Mouse (Mus musculus) liver, embryonic 14.5 days (tissue): ENCODE results near the gene Tcstv1. TPM values are rescaled to one million over a fixed set of nuclear protein-coding genes. Genes with fewer than 3 reads are reported as not detected.
"Not testable (repeated sequence)": the region's sequence is repeated elsewhere in the genome, so short reads cannot be mapped to it uniquely, and the experiment has no call there.

Experiments used
- ATAC-seq: fragments of 200-750 bp; cut with Nextera tagmentation; 2 replicates; pipeline ENCODE4 v1.8.0; 2017; ENCODE audit warnings: moderate number of reproducible peaks, mild to moderate bottlenecking, moderate library complexity; ENCODE audit not compliant: insufficient read depth
- DNase-seq, 3 experiments: peaks; one replicate each; pipeline ENCODE4 v3.0.0-alpha.2; 2012 to 2013; ENCODE audit warnings: low read depth in 3 of 3, low spot score in 3 of 3
- H3K27ac ChIP-seq: fragments of 300-500 bp; sonication (generic); 2 replicates; pipeline ENCODE4 v1.5.1; 2014; ENCODE audit warnings: moderate library complexity, mild to moderate bottlenecking, control low read depth, inconsistent platforms
- H3K27me3 ChIP-seq: fragments of 300-500 bp; sonication (generic); 2 replicates; pipeline ENCODE4 v1.6.1; 2014; ENCODE audit warnings: mild to moderate bottlenecking, low read length, moderate library complexity; ENCODE audit not compliant: control insufficient read depth, insufficient read depth
- H3K36me3 ChIP-seq: fragments of 300-500 bp; sonication (generic); replicated peaks from 2 replicates; pipeline ENCODE4 v1.6.1; 2014; ENCODE audit warnings: low read depth; ENCODE audit not compliant: control insufficient read depth, insufficient read depth
- H3K4me1 ChIP-seq, 2 experiments: fragments of 200-500 bp in 1 of 2; fragments of 300-500 bp in 1 of 2; sonication (generic) in 1 of 2; replicated peaks; 2 replicates each; pipeline ENCODE4 v1.6.1; 2012 to 2014; ENCODE audit warnings: antibody characterized with exemption in 1 of 2, inconsistent platforms in 1 of 2, low read length in 1 of 2; ENCODE audit not compliant: control insufficient read depth in 2 of 2, insufficient read depth in 2 of 2
- H3K4me2 ChIP-seq: fragments of 300-500 bp; sonication (generic); 2 replicates; pipeline ENCODE4 v1.6.1; 2014; ENCODE audit warnings: low read depth, mild to moderate bottlenecking, control low read depth, moderate library complexity
- H3K4me3 ChIP-seq, 2 experiments: fragments of 200-500 bp in 1 of 2; fragments of 300-500 bp in 1 of 2; sonication (generic) in 1 of 2; 2 replicates each; pipeline ENCODE4 v1.5.1; 2012 to 2014; ENCODE audit warnings: low read depth in 2 of 2, low read length in 2 of 2, mild to moderate bottlenecking in 2 of 2, control low read depth in 1 of 2, inconsistent platforms in 1 of 2, moderate library complexity in 1 of 2; ENCODE audit not compliant: insufficient read depth in 1 of 2
- H3K9ac ChIP-seq: fragments of 300-500 bp; sonication (generic); replicated peaks from 2 replicates; pipeline ENCODE4 v1.6.1; 2014; ENCODE audit warnings: mild to moderate bottlenecking, control low read depth, moderate library complexity
- H3K9me3 ChIP-seq: fragments of 300-500 bp; sonication (generic); 2 replicates; pipeline ENCODE4 v1.6.1; 2016; ENCODE audit warnings: low read length, mixed read lengths; ENCODE audit not compliant: control insufficient read depth
- WGBS: fragments of 180-500 bp; shearing (Covaris S2); extraction: QIAGEN DNeasy Blood & Tissue Kit; methylation state at CpG from one replicate; pipeline ENCODE4 v1.1.7; 2014; ENCODE audit not compliant: insufficient replicate concordance; 5-methylcytosine and 5-hydroxymethylcytosine counted together
- polyA plus RNA-seq, 2 experiments: library from polyadenylated mRNA; depleted of rRNA in 1 of 2; stranded (reverse) in 1 of 2; unstranded in 1 of 2; fragments of >200 nt; fragmentation: Nextera tagmentation in 1 of 2; extraction: Ambion mirVana in 1 of 2; gene quantifications; 2 replicates each; pipeline versions ENCODE4 v1.2.1 to v1.2.3; 2012 to 2014

Tcstv1 gene
- polyA plus RNA-seq (2012; rRNA removed) (not detected in 2 replicates), polyA plus RNA-seq (2014; fragmentation: Nextera tagmentation; extraction: Ambion mirVana) (not detected in 2 replicates)

- not testable (repeated sequence) for H3K36me3 ChIP-seq, DNase-seq, H3K4me3 ChIP-seq, ATAC-seq, H3K27me3 ChIP-seq, H3K4me1 ChIP-seq, H3K27ac ChIP-seq, H3K9me3 ChIP-seq, H3K9ac ChIP-seq, H3K4me2 ChIP-seq
- 40% methylated on average over 3 of the region's 3 CpGs for WGBS
These were observed at the start of gene Tcstv1 for GRCm38 (mm10) chr13:119894685-119895084. Gene Tcstv1 (minus strand): TSS chr13:119894785.

GRCm38 (mm10) chr13:119929172-119929571 is 34.6 kb upstream of the Tcstv1 start, which contains the start of gene Gm21761:
Gene Gm21761 (minus strand): TSS chr13:119929272.
- not testable (repeated sequence) for H3K4me3 ChIP-seq, H3K9me3 ChIP-seq, ATAC-seq, DNase-seq, H3K36me3 ChIP-seq, H3K4me2 ChIP-seq, H3K27me3 ChIP-seq, H3K4me1 ChIP-seq, H3K27ac ChIP-seq, H3K9ac ChIP-seq
- no CpG with 5 or more reads among the region's 5 CpGs for WGBS

DNA sequence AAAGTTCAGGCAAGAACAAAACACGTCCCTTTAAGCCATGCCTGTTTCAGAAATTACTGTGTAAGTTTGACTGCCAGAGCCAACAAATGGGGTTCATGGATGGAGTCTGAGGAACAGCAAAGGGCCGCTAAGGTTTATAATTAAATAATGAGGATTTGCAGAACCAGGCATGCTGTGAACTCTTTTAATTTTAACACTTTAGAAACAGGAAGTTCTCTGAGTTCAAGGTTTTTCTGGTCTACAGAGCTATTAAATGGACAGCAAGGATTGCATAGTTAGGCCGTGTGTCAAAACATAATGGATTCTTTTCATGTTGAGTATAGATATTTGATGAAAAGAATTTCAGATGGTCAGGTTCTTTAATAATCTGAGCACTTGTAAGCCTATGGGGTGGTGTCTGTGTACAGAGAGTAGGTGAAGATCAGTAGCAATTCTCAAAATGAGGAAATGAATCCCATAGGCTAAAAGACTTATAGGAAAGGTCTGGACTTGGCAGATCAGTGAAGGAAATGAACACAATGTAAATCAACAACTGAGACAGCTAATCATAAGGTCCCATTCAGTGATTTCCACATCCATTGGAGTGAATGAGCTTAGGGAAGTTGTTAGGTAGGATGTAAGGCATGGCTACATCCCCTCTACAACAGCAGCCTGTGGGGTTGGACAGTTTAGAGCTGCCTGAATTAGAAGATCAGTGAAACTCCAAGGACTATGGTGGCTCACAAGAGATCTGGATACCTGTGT is 30.2 kb upstream of the Tcstv1 start:
- 69% methylated on average over 2 of the region's 3 CpGs for WGBS

DNA sequence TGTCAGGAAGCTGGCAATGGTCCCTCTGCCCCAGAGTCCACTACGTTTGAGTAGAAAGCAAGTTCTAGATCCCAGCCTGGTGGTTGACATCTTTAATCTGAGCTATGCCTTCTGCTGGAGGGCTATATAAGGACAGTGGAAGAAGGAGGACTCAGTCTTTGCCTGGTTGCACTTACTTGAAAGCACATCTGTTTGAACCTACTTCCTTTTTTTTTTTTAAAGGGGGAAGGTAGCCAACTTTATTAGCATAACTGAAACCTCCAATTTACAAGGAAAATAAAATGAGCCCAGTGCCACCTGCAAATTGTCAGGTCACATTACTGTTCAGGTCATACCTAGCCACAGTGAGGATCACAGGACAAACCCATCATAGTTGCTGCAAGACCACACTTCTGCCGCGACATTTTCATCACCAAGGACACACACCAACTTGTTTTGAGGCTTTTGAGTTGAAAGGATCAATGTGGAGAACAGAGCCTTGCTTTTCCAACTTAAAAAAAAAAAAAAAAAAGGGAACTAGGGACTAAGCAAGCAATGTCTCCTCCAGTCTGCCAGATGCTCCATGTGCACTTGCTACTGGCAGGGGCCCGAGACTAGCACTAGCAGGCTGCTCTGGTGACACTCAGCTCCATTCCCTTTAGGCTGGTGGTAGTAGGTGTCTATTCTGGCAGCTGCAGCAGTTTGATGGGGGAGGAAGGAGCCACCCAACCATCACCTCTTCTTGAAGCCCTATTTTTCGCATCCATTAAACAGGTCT is 22.6 kb upstream of the Tcstv1 start:
- ATAC-seq, H3K36me3 ChIP-seq, H3K4me1 ChIP-seq, H3K9me3 ChIP-seq, H3K27me3 ChIP-seq, H3K9ac ChIP-seq, DNase-seq, H3K4me3 ChIP-seq, H3K4me2 ChIP-seq, H3K27ac ChIP-seq: not testable (repeated sequence)
- 47% methylated on average over 4 of the region's 5 CpGs for WGBS

More for the DNA sequence above, 30.2 kb upstream of the Tcstv1 start:
- not testable (repeated sequence) for H3K4me1 ChIP-seq, H3K27ac ChIP-seq, H3K4me3 ChIP-seq, H3K36me3 ChIP-seq, H3K27me3 ChIP-seq, H3K4me2 ChIP-seq, H3K9me3 ChIP-seq, H3K9ac ChIP-seq, ATAC-seq, DNase-seq

GRCm38 (mm10) chr13:119916449-119916848 is 21.9 kb upstream of the Tcstv1 start:
- not testable (repeated sequence) for H3K36me3 ChIP-seq, ATAC-seq, H3K27ac ChIP-seq, H3K4me2 ChIP-seq, H3K4me3 ChIP-seq, H3K4me1 ChIP-seq, H3K9me3 ChIP-seq, H3K27me3 ChIP-seq, DNase-seq, H3K9ac ChIP-seq
- 27% methylated on average over 2 of the region's 2 CpGs for WGBS

GRCm38 (mm10) chr13:119898549-119898948 is 4.0 kb upstream of the Tcstv1 start:
- ATAC-seq, H3K9ac ChIP-seq, H3K4me2 ChIP-seq, H3K27ac ChIP-seq, DNase-seq, H3K36me3 ChIP-seq, H3K4me3 ChIP-seq, H3K27me3 ChIP-seq, H3K9me3 ChIP-seq, H3K4me1 ChIP-seq: not testable (repeated sequence)
- 43% methylated on average over 4 of the region's 5 CpGs for WGBS

DNA sequence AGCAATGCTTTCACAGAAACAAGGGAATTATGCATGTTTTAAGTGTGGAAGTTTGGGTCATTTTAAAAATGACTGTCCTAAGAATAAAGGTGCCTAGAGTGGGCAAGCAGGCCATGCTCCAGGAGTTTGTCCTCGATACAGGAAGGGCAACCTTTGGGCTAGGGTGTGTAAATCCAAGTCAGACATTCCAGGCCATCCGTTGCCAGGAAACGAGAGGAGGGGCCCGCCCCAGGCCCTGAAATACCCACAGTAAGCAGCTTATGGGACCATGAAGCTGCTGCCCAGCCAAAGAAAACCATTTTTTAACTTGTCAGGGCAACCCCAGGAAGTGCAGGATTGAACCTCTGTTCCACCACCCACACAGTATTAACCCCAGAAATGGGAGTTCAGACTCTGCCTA is 7.7 kb downstream of the Tcstv1 start:
- WGBS = 40% methylated on average over 4 of the region's 4 CpGs
- H3K36me3 ChIP-seq, ATAC-seq, H3K4me3 ChIP-seq, H3K4me2 ChIP-seq, H3K4me1 ChIP-seq, H3K9me3 ChIP-seq, H3K9ac ChIP-seq, H3K27ac ChIP-seq, H3K27me3 ChIP-seq, DNase-seq: not testable (repeated sequence)
